Mouse (Mus musculus) telencephalon, adult 2 months (tissue): Measurements from ENCODE around the gene Tyro3.

Experiments
- DNase-seq: peaks from one replicate; pipeline ENCODE4 v3.0.0-alpha.2; 2011; ENCODE audit warnings: low read depth, low spot score

The Tyro3 gene

DNA sequence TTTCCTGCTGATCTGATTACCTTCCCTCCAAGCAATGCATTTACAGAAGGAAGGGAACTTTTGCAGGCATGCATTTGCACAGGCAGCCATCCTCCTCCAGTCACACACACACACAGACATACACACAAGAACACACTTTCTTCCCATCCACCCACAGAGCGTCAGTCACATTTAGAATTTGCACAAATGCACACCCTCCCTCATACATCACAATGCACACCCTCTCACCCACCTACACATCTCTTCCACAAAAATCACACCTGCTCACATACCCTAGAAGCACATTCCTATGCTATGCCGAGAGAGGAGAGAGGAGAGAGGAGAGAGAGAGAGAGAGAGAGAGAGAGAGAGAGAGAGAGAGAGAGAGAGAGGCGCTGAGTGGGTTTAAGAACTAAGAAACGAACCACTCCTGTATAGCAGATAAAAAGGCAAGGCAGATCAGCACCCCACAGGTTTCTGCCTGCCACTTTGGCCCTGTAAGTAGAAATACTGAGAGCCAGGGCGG is at the start of gene Tyro3:
TSS of gene Tyro3 (plus strand) at position 455 of the 505 bp plus-strand sequence.
- DNase-seq: peak; percentile 91

DNA sequence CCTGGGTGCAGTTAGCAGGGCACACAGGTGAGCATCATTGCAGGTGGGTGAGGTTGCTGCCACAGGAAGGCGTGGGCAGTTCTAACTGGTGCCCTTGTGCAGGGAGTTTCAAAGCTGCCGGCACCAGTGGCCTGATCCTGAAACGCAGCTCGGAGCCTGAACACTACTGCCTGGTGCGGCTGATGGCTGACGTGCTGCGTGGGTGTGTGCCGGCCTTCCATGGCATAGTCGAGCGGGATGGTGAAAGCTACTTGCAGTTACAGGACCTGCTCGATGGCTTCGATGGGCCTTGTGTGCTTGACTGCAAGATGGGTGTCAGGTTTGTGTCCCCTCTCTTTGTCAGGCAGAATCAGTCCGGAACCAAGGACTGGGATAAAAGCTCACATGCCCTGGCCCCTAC is 48.3 kb upstream of the Tyro3 start:
- no peak for DNase-seq

DNA sequence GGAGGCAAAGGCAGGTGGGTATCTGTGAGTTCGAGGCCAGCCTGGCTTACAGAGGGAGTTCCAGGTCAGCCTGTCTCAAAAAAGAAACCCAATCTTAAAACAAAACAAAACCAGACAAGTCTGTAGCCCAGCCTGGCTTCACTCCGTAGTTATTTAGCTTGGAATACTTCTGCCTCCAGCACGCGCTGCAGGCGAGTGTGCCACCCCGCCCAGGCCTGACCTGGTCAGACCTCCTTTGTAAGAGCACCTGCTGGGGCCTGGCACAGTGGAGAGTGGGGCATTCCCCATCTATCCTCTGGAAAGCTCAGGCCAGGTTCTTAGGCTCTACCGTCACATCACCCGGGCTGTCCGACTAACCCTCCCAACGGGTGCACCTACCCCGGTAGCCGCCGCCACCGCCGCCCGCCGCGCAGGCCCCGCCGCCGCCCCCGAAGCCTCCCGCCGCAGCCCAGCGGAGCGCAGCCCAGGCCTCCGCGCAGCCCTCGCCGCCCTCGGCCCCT is 39.9 kb upstream of the Tyro3 start:
- no peak for DNase-seq

DNA sequence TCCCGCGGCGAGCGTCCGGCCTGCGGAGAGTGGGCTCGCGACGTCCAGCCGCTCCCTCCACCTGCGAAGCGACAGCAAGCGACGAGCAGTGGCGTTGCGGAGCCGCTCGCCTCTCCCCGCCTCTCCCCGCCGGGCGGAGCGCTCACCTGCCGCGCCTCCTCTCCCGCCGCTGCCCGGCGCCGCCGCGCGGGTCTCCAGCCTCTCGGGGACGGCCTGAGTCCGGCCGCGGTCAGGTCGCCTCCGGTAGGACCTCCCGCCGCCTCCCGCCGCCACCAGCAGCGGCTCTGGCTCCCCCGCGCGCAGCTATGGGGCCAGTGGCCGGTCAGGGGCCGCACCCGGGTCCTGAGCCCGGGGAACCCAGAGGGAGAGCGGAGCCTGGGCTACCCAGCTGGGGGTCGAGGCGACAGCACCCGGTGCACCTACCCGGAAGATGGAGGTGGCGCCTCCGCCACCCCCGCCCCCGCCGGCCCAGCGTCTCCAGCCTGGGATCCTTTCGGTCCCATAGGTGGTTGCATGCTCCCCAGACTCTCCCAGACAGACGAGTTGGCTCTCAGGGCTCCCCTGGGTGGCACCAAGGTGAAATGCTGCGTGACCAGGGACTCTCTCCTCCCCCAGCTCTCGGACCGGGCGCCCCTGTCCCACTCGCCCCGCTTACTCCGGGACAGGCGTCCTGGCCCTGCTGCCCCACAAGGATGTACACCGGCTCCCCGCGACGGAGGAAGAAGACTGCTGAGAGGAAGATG is 39.3 kb upstream of the Tyro3 start:
- no peak for DNase-seq

DNA sequence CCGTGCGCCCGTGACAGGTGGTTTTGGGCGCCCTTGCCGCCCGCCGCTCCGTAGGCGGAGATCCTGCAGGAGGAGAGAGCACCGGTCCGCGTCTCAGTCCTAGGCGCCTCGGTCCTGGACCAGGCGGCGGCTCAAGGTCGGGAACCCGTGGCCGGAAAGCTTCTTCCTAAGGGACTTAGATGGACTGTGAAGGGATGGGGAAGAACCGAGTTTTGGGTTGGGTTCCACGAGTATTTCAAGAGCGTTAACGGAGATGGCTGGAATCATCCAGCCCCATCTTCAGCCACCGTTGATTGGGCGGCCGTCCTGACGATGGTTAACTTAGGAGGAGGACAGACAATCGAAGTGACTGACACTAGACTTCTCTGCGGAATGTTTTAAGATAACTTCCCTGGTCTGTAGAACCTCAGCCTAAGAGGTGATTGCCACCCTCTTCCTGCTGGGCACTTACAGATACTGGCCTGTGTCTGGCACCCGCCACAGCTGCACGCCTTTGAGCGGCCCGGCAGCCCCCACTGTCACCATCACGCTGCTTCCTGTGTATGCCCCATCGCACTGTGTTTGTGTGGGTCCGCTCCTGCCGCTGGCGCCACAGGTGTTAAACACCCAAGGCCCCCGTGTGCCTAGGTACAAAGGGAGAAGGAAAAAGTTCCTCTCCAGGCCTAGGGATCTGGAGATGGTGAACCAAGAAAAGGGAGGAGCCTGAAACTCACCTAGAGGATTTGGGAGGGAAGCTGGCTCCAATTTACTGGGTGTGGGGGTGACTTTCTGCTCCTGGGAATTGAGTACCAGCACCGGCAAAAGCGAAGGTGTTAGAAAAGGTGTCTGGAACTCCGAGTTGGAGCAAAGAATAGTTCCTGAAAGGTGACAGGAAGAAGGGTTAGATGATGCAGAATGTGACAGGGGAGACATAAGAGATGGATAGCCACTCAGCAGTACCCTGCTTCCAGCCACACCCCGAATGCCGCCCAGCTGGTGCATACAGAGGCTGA is 38.4 kb upstream of the Tyro3 start:
- no peak for DNase-seq

DNA sequence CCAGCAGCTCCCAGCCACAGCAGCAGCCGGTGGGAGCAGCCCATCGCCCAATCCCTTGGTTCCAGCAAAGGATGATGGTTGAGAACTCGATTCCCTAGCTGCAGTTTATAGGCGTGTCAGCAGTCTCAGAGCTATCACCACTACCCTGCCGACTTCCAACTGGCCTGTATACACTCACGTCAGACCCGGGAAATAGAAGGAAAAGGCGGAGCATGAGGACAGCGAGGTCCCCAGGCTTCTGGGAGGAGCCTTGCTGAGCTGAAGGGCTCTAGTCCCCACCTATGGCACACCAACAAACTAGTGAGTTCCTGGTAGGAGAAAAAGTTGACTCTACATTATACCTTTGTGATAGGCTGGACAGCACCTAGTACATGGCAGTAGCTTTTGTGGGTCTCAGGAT is 37.3 kb upstream of the Tyro3 start, which contains the start of gene Ltk:
TSS of gene Ltk (minus strand) at position 181 of the 400 bp plus-strand sequence.
- no peak for DNase-seq

DNA sequence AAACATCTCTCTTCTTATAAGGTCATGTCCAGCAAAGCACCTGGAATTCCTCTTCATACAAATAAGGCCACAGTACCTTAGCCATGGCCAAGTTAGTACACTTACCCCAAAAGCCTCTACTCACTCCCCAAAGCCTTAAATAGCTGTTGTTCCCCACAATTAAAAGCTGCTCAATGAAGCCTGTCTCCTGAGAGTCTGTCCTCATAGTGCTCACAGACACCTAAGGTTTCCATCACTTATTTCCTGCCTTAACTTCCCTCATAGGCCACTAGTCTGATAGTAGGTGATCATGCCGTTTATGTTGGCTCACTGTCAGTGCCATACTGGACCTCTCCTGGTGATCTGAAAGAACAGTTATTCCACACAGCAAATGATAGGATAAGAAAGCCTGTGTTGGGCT is 35.3 kb upstream of the Tyro3 start:
- no peak for DNase-seq

DNA sequence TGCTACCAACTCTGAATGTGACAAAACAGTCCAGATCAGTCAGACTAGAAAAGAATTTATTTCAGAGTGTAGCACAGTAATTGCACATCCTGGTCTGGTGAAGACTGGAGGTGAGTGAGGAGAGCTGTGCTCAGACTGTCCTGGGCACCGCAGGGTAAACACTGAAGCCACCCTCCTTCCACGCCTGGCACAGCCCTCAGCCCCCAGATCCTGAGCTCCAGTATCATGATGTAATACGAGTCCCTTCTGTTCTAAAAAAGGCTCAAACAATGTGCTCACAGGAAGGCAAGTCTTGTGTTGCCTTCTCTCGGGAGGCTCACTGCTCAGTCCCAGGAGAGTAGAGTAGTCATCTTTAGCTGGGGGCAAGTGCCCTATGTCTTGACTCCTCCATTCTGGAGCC is 33.6 kb upstream of the Tyro3 start:
- DNase-seq: no peak

DNA sequence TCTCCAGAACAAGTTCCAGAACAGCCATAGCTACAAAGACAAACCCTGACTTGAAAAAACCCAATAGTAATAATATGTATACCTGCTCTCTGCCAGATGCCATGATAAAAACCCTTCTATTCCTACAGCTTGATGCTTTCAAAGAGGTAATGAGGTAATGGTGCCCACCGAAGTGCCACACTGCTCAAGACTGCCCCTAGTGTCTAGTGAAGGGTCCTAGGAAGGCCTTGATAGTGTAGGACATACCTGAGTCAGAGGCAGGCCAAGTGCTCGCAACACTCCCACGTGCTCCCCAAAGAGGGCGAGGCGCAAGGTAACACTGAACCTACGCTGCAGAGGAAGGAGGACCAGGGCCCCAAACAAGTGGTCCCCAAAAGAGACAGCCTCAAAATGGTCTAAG is 30.3 kb upstream of the Tyro3 start:
- no peak for DNase-seq

DNA sequence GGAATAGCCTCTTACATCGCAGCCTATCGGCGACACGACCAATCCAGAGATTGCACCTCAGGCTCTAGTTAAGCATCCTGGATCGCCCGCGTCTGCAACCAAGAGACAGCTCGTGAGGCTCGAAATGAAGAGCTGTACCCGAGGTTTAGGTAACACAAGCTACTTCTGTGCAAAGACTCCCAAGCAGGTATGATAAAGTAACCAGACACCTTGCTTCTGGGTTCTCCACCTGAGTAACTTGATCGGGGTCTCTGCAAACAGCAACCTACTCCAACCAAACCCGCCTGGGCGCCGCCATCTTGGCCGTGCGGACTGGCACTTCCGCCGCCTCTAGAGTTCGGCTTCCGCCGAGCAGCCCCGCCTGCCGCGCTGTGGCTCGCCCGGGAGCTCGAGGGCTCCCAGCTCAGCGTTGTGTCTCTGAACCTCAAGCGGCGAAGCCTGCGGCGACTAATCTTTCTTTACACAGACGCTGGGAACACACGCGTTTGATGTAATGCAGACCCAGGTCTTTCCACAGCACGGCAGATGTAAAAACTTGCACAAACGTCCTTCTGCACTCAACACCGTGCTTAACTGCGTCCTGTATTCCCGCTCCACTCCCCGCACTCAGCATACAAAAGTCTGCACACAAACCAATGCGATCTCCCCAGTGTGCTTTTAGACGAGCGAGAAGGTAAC is 10.2 kb upstream of the Tyro3 start, which contains the start of gene Rpap1:
TSS of gene Rpap1 (minus strand) at position 332 of the 678 bp plus-strand sequence.
- DNase-seq: no peak

DNA sequence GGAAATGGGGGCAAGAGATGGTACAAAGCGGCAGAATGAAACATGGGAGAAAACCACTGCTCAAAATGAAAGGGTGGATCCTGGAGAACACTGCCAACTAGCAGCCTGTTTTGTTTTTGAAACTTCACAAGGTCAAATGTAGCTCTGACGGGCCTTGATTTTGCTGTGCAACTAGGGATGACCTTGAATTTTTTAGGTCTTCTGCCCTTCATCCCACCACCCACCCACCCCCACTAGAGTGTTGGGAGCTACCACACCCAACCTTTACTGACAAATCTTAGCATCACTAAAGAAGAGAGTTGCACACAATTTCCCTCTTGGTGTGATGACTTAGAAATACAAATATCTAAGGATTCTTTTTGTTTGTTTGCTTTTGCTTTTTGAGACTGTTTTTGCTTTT is 7.5 kb upstream of the Tyro3 start:
- no peak for DNase-seq

DNA sequence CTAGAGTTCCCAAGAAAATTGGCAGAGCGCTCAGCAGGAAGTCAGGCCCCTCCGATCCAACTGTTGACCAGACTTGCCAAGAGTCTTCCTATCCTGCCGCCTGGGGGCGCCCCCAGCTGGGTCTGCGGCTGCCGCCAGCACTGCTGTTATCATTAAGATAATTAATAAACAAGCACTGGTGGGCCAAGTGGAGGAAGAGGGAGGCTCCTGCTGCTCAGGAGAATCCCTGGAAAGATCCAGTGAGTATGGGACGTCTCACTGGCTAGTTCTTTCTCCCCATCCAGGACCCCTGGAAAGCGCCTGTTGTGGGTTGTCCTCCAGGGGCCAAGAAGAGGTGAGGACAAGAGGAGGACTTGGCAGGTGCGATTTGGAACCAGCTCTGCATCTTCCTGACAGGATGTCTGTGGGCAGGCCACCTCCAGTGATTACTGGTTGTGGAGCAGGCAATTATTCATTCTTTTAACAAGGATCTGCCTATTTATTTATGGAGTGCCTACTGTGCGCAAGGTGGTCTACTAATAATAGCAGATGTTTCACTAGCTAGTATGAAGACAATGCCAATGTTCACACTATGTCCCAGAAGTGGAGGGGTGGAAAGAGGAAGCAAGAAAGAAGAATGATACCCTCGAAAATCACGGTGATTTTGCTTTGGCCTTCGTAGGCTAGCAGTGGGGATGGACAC is 854 bp downstream of the Tyro3 start:
- DNase-seq: no peak

DNA sequence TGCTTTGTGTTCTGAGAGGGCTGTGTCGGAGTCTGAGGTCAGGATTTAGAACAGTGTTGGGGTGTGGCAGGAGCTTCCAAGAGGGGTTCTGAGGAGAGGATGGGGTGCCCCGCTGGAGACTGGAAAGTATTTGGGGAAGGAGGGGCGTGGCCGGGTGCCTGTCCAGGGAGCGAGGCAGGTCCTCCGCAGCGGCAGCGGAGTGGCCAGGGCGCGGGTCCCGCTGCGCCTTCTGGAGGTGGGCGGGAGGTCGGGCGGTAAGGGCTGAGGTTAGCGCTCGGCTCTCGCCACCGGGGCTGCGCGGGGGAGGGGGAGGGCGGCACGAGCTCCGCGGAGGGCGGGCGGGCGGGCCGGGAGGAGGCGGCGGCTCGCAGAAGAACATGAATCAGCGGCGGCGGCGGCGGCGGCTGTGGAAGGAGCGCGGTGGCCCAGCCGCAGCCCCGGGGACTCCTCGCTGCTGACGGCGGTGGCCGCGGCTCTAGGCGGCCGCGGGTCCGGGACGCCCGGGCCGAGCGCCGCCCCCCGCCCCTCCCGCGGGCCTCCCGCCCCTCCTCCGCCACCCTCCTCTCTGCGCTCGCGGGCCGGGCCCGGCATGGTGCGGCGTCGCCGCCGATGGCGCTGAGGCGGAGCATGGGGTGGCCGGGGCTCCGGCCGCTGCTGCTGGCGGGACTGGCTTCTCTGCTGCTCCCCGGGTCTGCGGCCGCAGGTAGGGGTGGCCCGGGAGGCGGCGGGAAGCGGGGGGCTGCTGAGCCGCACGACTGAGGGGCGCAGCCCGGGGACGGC is 1.8 kb downstream of the Tyro3 start:
- no peak for DNase-seq

DNA sequence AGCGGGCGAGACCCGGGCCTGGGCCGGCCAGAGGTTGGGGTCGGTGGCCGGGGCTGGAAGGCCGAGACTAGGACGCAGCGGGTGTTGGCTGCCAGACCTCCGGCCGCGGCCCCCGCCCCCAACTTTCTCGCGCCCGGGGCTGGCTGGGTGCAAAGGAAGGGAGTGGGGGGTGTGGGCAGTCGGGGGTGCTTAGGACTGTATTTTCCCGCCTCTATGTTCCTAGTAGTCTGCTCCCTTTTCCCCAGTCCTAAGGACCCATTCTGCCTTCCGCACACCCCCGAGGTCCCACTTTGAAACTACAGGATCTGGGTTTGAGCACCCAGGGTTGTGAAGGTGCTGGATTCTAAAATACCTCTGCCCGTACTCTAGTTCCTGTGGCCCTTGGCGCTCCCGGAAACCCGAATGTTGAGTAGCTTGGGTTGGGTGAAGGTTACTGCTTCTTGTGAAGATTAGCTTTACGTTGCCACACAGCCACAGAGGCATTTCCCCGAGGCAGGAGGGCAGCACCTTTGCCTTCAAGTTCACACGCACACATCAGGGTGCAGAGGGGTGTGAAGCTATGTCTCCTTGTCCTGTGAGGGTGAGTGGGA is 2.5 kb downstream of the Tyro3 start:
- DNase-seq: no peak

DNA sequence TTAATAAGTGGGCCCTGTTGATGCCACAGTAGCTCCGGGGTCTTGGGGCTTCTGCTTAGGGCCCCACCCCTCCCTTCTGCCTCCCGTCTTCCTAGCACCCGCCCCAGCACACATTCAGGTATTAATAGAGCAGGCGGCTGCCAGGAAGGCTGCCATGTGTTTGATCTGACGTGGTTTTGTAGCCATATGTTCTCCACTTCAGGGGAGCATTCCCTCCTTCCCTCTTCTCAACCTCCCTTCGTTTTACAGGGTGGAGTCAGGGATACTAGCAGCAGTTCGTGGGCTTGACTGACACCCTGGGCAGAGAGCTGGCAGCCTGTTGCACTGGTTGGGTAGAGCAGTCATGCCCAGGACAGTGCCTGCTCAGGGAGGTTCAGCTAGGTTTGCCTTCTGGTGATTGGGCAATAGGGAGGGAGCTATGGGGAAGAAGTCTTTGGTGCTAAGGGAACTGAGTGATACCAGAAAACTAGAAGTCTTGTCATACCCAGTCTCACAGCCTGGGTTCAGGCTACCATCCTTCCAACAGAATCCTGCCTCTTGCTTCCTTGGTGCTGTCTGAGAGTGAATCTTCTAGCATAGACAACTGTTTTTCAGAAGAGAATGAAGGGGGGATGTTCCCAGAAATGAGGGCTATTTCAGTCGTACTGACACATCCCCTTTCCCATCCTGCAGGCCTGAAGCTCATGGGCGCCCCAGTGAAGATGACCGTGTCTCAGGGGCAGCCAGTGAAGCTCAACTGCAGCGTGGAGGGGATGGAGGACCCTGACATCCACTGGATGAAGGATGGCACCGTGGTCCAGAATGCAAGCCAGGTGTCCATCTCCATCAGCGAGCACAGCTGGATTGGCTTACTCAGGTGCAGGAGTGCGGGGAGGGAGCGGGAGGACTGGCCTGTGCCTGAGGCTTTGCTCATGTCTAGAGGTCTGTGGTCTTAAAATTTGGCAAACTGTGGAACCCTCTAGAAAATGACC is 3.6 kb downstream of the Tyro3 start:
- peak; percentile 90 for DNase-seq

DNA sequence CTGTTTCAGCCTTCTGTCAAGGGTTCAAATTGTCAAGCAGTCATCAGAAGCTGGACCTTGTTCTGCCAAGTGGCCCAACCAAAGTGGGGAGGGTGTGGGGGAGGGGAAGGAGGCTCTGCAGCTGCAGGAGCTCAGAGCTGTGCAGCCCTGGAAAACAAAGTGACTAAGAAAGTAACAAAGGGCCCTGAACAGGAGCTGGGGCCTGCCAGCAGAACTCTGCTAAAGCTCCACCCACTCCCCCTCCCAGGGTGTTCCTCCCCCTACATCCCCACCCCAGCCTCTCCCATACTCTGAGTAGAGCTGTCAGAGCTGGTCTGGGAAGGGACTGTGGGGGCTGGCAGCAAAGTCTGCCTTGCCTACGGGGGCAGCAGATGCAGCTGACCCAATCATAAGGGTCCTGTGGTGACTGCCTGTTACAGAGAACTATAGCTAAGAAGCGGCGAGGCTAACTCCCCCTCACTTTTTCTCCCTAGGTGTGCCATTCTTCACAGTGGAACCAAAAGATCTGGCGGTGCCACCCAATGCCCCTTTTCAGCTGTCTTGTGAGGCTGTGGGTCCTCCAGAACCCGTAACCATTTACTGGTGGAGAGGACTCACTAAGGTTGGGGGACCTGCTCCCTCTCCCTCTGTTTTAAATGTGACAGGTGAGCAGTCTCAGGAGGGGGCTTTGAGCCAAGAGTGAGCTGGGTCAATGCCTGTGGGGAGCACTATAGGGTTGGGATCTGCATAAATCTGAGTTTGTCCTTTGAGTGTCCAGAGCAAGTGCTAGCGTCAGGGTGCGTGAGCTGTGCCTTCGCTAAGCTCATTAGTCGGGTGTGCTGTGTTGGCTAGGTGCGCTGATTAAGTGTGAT is 5.5 kb downstream of the Tyro3 start:
- no peak for DNase-seq

DNA sequence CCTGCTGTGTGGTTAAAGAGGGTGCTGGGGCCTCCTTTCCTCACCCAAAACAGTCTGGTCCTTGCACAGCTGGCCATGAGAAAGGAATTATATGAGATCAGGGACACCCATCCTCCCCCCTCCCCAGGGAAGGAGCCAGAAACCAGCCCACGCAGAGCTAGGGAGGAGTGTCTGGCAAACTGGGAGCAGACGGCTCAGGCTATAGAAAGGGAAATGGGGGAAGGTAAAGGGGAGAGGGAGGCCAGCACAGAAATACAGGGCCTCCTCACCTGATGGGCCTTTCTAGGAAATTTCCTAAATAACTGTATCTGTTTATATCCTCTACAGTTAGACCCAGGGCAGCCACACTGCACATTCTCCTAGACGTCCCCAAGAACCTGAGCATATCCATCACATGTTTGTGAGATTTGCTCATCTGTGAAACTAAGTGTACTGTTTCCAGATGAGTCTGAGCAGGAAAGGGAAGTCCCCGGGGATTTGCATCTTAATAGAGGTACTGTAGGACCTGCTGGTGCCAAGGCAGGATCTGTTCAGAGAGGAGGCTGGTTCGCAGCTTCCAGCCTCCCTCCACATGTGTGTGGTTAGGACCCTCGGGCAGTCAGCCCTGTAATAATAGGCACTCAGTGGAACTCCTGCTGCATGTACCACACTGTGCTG is 6.2 kb downstream of the Tyro3 start:
- DNase-seq: no peak
